Mouse (Mus musculus): ENCODE measurements around the gene Olfr640.

DNA sequence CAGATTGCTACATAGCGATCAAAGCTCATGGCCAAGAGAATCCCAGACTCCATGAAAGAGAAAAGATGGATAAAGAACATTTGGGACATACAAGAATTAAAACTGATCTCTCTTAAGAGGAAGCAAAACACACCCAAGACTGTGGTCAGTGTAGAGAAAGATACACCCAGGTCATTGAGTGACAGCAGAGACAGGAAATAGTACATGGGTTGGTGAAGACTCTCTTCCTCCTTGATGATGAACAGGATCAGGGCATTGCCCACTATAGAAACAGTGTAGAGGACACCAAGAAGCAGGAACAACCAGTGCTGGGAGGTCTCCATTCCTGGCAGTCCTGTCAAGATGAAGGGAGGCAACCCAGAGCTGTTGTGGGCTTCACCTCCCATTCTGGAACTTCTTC, 33.8 kb upstream of the Olfr640 start:
- TF ChIP-seq UBTF (IDR thresholded peaks at IDR 0.05; ENCODE audit: borderline replicate concordance, insufficient read depth, low read depth, low read length) = no peak
- no peak for TF ChIP-seq CTCF (IDR thresholded peaks at IDR 0.05 in 2 of 3, conservative IDR thresholded peaks at IDR 0.05 in 1 of 3; ENCODE audit: control insufficient read depth in 1 of 3, insufficient read depth in 1 of 3, low read depth in 2 of 3, low read length in 3 of 3, poor library complexity in 1 of 3, severe bottlenecking in 1 of 3)
- no peak for TF ChIP-seq BHLHE40 (IDR thresholded peaks at IDR 0.05; ENCODE audit: borderline replicate concordance, low read depth, low read length)
- no peak for TF ChIP-seq POLR2A (IDR thresholded peaks at IDR 0.05; ENCODE audit: control insufficient read depth in 1 of 2, insufficient read depth in 1 of 2, low read depth in 1 of 2, low read length in 2 of 2, poor library complexity in 1 of 2)
- TF ChIP-seq GABPA (IDR thresholded peaks at IDR 0.05; ENCODE audit: low read depth, low read length) = no peak
- TF ChIP-seq USF2 (IDR thresholded peaks at IDR 0.05; ENCODE audit: borderline replicate concordance in 1 of 2, insufficient read depth in 1 of 2, low read depth in 1 of 2, low read length in 2 of 2) = no peak
- TF ChIP-seq CHD2 (IDR thresholded peaks at IDR 0.05; ENCODE audit: low read length) = no peak
- no peak for TF ChIP-seq KAT2A (conservative IDR thresholded peaks at IDR 0.05; ENCODE audit: low read depth, low read length)
